Mouse (Mus musculus) CH12.LX (cell line): ENCODE results near the gene Trim24. TPM values are rescaled to one million over a fixed set of nuclear protein-coding genes. Genes with fewer than 3 reads are reported as not detected.

Experiments
- DNase-seq: peaks from one replicate; pipeline ENCODE4 v3.0.0-alpha.2; 2013; ENCODE audit errors: extremely low read depth
- H3K27ac ChIP-seq: 2 replicates; pipeline ENCODE4 v1.5.1; 2012; ENCODE audit warnings: low read depth, mild to moderate bottlenecking, control low read depth, moderate library complexity; ENCODE audit not compliant: insufficient read depth
- H3K27me3 ChIP-seq: replicated peaks from 2 replicates; pipeline ENCODE3; 2012; ENCODE audit warnings: inconsistent platforms
- H3K36me3 ChIP-seq, 2 experiments: replicated peaks in 1 of 2; 2 replicates each; pipeline versions ENCODE3 to v1.6.1; 2012; ENCODE audit warnings: inconsistent platforms in 1 of 2, low read length in 1 of 2, mild to moderate bottlenecking in 1 of 2, mixed read lengths in 1 of 2, moderate library complexity in 1 of 2; ENCODE audit not compliant: control insufficient read depth in 1 of 2, insufficient read depth in 1 of 2
- H3K4me1 ChIP-seq, 2 experiments: 2 replicates each; pipeline ENCODE4 v1.6.1; 2012; ENCODE audit warnings: inconsistent platforms in 1 of 2, moderate library complexity in 1 of 2; ENCODE audit not compliant: insufficient read depth in 2 of 2, control insufficient read depth in 1 of 2
- H3K4me2 ChIP-seq: 2 replicates; pipeline ENCODE4 v1.6.1; 2012; ENCODE audit warnings: low read depth, mild to moderate bottlenecking, control low read depth; ENCODE audit not compliant: poor library complexity, insufficient read depth, severe bottlenecking
- H3K4me3 ChIP-seq, 3 experiments: fragments of 150-350 bp in 1 of 3; sonication (generic) in 1 of 3; replicated peaks in 1 of 3; 2 replicates each; pipeline versions ENCODE3 to v1.5.1; 2011 to 2012; ENCODE audit warnings: low read depth in 2 of 3, low read length in 2 of 3, mild to moderate bottlenecking in 2 of 3, moderate library complexity in 2 of 3, control low read depth in 1 of 3, improper control_type of control experiment in 1 of 3, inconsistent platforms in 1 of 3, mixed read lengths in 1 of 3; ENCODE audit not compliant: poor library complexity in 1 of 3
- H3K79me2 ChIP-seq: replicated peaks from 2 replicates; pipeline ENCODE4 v1.6.1; 2012; ENCODE audit warnings: mild to moderate bottlenecking, moderate library complexity; ENCODE audit not compliant: control insufficient read depth, poor library complexity, insufficient read depth, severe bottlenecking; ENCODE audit errors: extremely low read depth
- H3K9ac ChIP-seq: 2 replicates; pipeline ENCODE4 v1.6.1; 2012; ENCODE audit warnings: low read depth, mild to moderate bottlenecking, control low read depth, moderate library complexity; ENCODE audit not compliant: insufficient read depth
- H3K9me3 ChIP-seq: replicated peaks from 2 replicates; pipeline ENCODE3; 2012; ENCODE audit warnings: low read length, inconsistent platforms, mixed read lengths
- BHLHE40 ChIP-seq: IDR thresholded peaks from 2 replicates; pipeline ENCODE4 v1.6.1; 2011; ENCODE audit warnings: mild to moderate bottlenecking, low read depth, low read length, improper control_type of control experiment
- CHD1 ChIP-seq: IDR thresholded peaks from 2 replicates; pipeline ENCODE4 v1.6.1; 2012; ENCODE audit warnings: low read depth, low read length, improper control_type of control experiment, inconsistent platforms
- CHD2 ChIP-seq: IDR thresholded peaks from 2 replicates; pipeline ENCODE4 v1.6.1; 2011; ENCODE audit warnings: low read length, improper control_type of control experiment
- CTCF ChIP-seq, 2 experiments: IDR thresholded peaks in 1 of 2; conservative IDR thresholded peaks in 1 of 2; 2 replicates each; pipeline ENCODE4 v1.5.1; 2011 to 2012; ENCODE audit warnings: low read depth in 2 of 2, low read length in 2 of 2, improper control_type of control experiment in 1 of 2, inconsistent platforms in 1 of 2, mild to moderate bottlenecking in 1 of 2, moderate library complexity in 1 of 2
- E2F4 ChIP-seq: IDR thresholded peaks from 2 replicates; pipeline ENCODE4 v1.6.1; 2011; ENCODE audit warnings: low read depth, low read length, improper control_type of control experiment; ENCODE audit not compliant: insufficient replicate concordance
- ELF1 ChIP-seq: IDR thresholded peaks from 2 replicates; pipeline ENCODE4 v1.6.1; 2014; ENCODE audit warnings: low read depth, mild to moderate bottlenecking, inconsistent platforms, low read length, improper control_type of control experiment
- EP300 ChIP-seq: IDR thresholded peaks from 2 replicates; pipeline ENCODE4 v1.6.1; 2011; ENCODE audit warnings: low read length, improper control_type of control experiment
- GABPA ChIP-seq: IDR thresholded peaks from 2 replicates; pipeline ENCODE4 v1.6.1; 2012; ENCODE audit warnings: low read depth, low read length, improper control_type of control experiment, inconsistent platforms; ENCODE audit not compliant: insufficient replicate concordance
- HCFC1 ChIP-seq: IDR thresholded peaks from 2 replicates; pipeline ENCODE4 v1.6.1; 2012; ENCODE audit warnings: low read depth, mild to moderate bottlenecking, inconsistent platforms, low read length, improper control_type of control experiment
- IRF4 ChIP-seq: IDR thresholded peaks from 2 replicates; pipeline ENCODE4 v1.6.1; 2014; ENCODE audit warnings: low read depth, mild to moderate bottlenecking, inconsistent platforms, low read length, improper control_type of control experiment
- JUN ChIP-seq: IDR thresholded peaks from 2 replicates; pipeline ENCODE4 v1.6.1; 2011; ENCODE audit warnings: low read depth, mild to moderate bottlenecking, low read length, improper control_type of control experiment, moderate library complexity; ENCODE audit not compliant: insufficient read depth
- JUND ChIP-seq: conservative IDR thresholded peaks from 2 replicates; pipeline ENCODE4 v1.6.1; 2011; ENCODE audit warnings: low read depth, low read length, improper control_type of control experiment
- KAT2A ChIP-seq: IDR thresholded peaks from 2 replicates; pipeline ENCODE4 v1.6.1; 2012; ENCODE audit warnings: low read length, improper control_type of control experiment, inconsistent platforms; ENCODE audit not compliant: insufficient replicate concordance
- MAFK ChIP-seq: IDR thresholded peaks from 2 replicates; pipeline ENCODE4 v1.6.1; 2011; ENCODE audit warnings: low read length, improper control_type of control experiment; ENCODE audit not compliant: insufficient replicate concordance
- MAX ChIP-seq: IDR thresholded peaks from 2 replicates; pipeline ENCODE4 v1.6.1; 2011; ENCODE audit warnings: low read length, improper control_type of control experiment
- MAZ ChIP-seq: IDR thresholded peaks from 2 replicates; pipeline ENCODE4 v1.6.1; 2012; ENCODE audit warnings: low read depth, mild to moderate bottlenecking, inconsistent platforms, low read length, improper control_type of control experiment, moderate library complexity
- MEF2A ChIP-seq: IDR thresholded peaks from 2 replicates; pipeline ENCODE4 v1.6.1; 2014; ENCODE audit warnings: low read depth, mild to moderate bottlenecking, inconsistent platforms, low read length, improper control_type of control experiment, borderline replicate concordance
- MYC ChIP-seq: IDR thresholded peaks from 2 replicates; pipeline ENCODE4 v1.6.1; 2011; ENCODE audit warnings: low read depth, mild to moderate bottlenecking, improper control_type of control experiment, low read length
- NELFE ChIP-seq: IDR thresholded peaks from 2 replicates; pipeline ENCODE4 v1.6.1; 2011; ENCODE audit warnings: low read depth, low read length, improper control_type of control experiment
- NRF1 ChIP-seq: IDR thresholded peaks from 2 replicates; pipeline ENCODE4 v1.6.1; 2014; ENCODE audit warnings: low read depth, mild to moderate bottlenecking, inconsistent platforms, low read length, improper control_type of control experiment, moderate library complexity
- PAX5 ChIP-seq: IDR thresholded peaks from 2 replicates; pipeline ENCODE4 v1.6.1; 2012; ENCODE audit warnings: low read length, inconsistent platforms, mixed read lengths
- POLR2A ChIP-seq: IDR thresholded peaks from 2 replicates; pipeline ENCODE4 v1.6.1; 2011; ENCODE audit warnings: low read depth, mild to moderate bottlenecking, improper control_type of control experiment, low read length
- POLR2AphosphoS2 ChIP-seq: IDR thresholded peaks from 2 replicates; pipeline ENCODE4 v1.6.1; 2011; ENCODE audit warnings: low read depth, low read length, improper control_type of control experiment
- RAD21 ChIP-seq: IDR thresholded peaks from 2 replicates; pipeline ENCODE4 v1.6.1; 2011; ENCODE audit warnings: low read depth, mild to moderate bottlenecking, low read length, improper control_type of control experiment, moderate library complexity
- RCOR1 ChIP-seq: conservative IDR thresholded peaks from 2 replicates; pipeline ENCODE4 v1.6.1; 2012; ENCODE audit warnings: low read depth, mild to moderate bottlenecking, inconsistent platforms, low read length, improper control_type of control experiment
- SIN3A ChIP-seq: IDR thresholded peaks from 2 replicates; pipeline ENCODE4 v1.6.1; 2012; ENCODE audit warnings: low read length, improper control_type of control experiment, inconsistent platforms
- SMC3 ChIP-seq: IDR thresholded peaks from 2 replicates; pipeline ENCODE4 v1.6.1; 2011; ENCODE audit warnings: low read depth, low read length, improper control_type of control experiment
- TCF12 ChIP-seq: IDR thresholded peaks from 2 replicates; pipeline ENCODE4 v1.6.1; 2014; ENCODE audit warnings: low read depth, mild to moderate bottlenecking, inconsistent platforms, low read length, improper control_type of control experiment
- UBTF ChIP-seq: IDR thresholded peaks from 2 replicates; pipeline ENCODE4 v1.6.1; 2012; ENCODE audit warnings: low read depth, mild to moderate bottlenecking, inconsistent platforms, low read length, improper control_type of control experiment, moderate library complexity
- USF1 ChIP-seq: IDR thresholded peaks from 2 replicates; pipeline ENCODE4 v1.6.1; 2014; ENCODE audit warnings: low read depth, mild to moderate bottlenecking, inconsistent platforms, low read length, improper control_type of control experiment
- USF2 ChIP-seq: conservative IDR thresholded peaks from 2 replicates; pipeline ENCODE4 v1.6.1; 2011; ENCODE audit warnings: low read depth, low read length, improper control_type of control experiment
- ZC3H11A ChIP-seq: IDR thresholded peaks from 2 replicates; pipeline ENCODE4 v1.6.1; 2012; ENCODE audit warnings: low read depth, mild to moderate bottlenecking, inconsistent platforms, low read length, improper control_type of control experiment
- ZKSCAN1 ChIP-seq: IDR thresholded peaks from 2 replicates; pipeline ENCODE4 v1.6.1; 2012; ENCODE audit warnings: low read depth, inconsistent platforms, low read length, improper control_type of control experiment, borderline replicate concordance
- ZMIZ1 ChIP-seq: IDR thresholded peaks from 2 replicates; pipeline ENCODE4 v1.6.1; 2012; ENCODE audit warnings: low read depth, mild to moderate bottlenecking, inconsistent platforms, low read length, improper control_type of control experiment
- ZNF384 ChIP-seq: IDR thresholded peaks from 2 replicates; pipeline ENCODE4 v1.6.1; 2012; ENCODE audit warnings: low read depth, low read length, improper control_type of control experiment, inconsistent platforms
- dilution Hi-C: fragments of 300-500 bp; cut with MboI; formaldehyde crosslinking; loops from 2 replicates; pipeline ENCODE4 v1.14.3; 2020; ENCODE audit warnings: low sequenced_read_pairs; ENCODE audit not compliant: extremely low pct_unique_long_range_greater_than_20kb, extremely low pct_ligation_motif_present
- in situ Hi-C: fragments of 300-500 bp; cut with MboI; formaldehyde crosslinking; loops from 3 replicates; pipeline ENCODE4 v1.14.3; 2019; ENCODE audit warnings: low sequenced_read_pairs, low pct_ligation_motif_present, low pct_unique_long_range_greater_than_20kb, mixed read lengths
- polyA plus RNA-seq: library from polyadenylated mRNA; unstranded; fragments of >175 nt; gene quantifications from 2 replicates; pipeline ENCODE4 v1.2.1, GENCODE M21; 2012; ENCODE audit warnings: low read depth; ENCODE audit not compliant: insufficient read length
- total RNA-seq, 2 experiments: library from RNA; depleted of rRNA; stranded (reverse); fragments of 300-350 nt in 1 of 2; fragments of >200 nt in 1 of 2; gene quantifications; 2 replicates each; pipeline ENCODE4 v1.2.3; 2012 to 2014

Trim24 gene
- total and polyA plus RNA-seq, 3 experiments, result 23.7 to 35.7 (median 31.7) TPM

DNA sequence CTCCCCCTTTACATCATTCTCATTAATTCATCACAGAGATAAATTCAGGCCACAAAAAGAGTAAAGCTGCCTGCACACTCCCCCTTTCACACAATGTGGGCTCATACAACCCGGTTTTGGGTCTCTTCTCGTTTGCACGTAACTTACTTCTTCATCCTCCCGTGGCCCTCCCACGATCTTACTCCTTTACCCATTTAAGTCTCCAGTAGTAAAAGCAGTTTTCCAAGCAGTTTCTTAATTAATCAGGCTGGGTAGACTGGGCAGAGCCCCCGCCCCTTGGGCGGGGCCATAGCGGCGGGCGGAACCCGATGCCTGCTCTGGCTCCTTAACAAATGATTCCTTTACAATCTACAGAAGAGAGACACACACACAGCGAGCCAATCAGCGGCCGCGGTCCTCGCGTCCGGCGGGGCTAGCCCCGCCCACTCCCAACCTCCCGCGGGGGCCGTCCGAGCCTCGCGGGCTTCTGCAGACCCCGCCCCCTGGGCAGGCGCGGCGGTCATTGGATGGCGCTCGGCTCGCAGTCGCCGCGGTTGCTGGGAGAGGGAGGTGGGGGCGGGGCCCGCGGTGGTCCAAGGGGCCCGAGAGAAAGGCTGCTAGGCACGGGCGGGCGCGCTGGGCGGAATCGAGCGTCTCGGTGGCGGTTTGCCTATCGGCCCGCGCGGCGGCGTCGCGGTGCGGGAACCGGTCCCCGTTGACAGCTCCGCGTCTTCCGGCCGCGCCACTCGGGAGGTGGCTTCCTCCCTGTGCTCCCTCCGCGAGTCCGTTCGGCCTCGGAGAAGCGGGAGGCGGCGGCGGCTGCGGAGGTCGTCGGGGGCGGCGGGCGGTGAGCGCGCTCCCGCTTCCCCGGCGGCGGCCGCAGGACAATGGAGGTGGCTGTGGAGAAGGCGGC is at the start of gene Trim24 (continued):
- no peak; the same call in 1 of the 2 replicates for TF ChIP-seq SMC3

DNA sequence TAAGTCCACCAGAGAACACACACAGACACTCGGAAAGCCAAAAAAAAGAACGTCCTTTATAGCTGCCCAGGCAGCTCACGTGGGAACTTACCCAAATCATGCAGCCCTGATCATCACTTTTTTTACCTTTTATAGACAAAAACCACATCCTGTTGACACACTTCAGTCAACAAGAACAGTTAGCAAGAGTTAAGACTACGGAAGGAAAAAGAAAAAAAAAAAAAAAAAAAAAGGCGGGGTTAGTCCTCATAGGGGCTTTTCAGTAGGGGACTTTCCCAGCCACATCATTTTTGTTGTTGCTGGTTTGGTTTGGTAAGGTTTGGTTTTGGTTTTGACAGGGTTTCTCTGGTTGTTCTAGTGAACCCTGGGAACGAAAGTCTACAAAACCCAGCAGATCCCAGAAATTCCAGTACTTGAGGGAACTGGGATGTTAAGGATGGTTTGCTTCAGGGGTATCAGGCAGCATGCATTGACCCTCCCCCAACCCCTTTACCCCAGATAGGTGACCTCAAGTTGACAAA is 49.0 kb upstream of the Trim24 start:
- dilution Hi-C loops, result no loop called here
- Histone ChIP-seq H3K9me3 (peaks cover 4% of the 10 kb centered on the region), H3K4me3 (peak overlapping the region; percentile 8 to 40 (median 25)), H3K4me1 (peaks cover 5 to 30% of the 10 kb centered on the region in 2 experiments), H3K9ac (peak overlapping the region; percentile 85), H3K36me3 (no peaks in the 10 kb centered on the region), H3K79me2 (0 out of 2 replicates have a peak, but pooled peaks cover 2% of the 10 kb centered on the region), H3K27me3 (no peaks in the 10 kb centered on the region), H3K27ac (peak overlapping the region; percentile 96), H3K4me2 (peak overlapping the region; percentile 82)
- DNase-seq, result peak; percentile 83
- in situ Hi-C loops, result no loop called here
- TF ChIP-seq KAT2A (0 out of 2 replicates have a peak, but pooled peaks have one; percentile 12), JUND (peak; percentile 69), SMC3 (peak; percentile 26), CHD2 (peak; percentile 61), USF1 (peak; percentile 49), EP300 (peak; percentile 86), POLR2AphosphoS2 (no peak), MYC (peak; percentile 68; the same call in 1 of the 2 replicates), MAZ (peak; percentile 80; the same call in 1 of the 2 replicates), E2F4 (peak; percentile 88; the same call in 1 of the 2 replicates), IRF4 (peak; percentile 66), PAX5 (no peak), ELF1 (peak; percentile 66; the same call in 1 of the 2 replicates), MAFK (peak; percentile 67; the same call in 1 of the 2 replicates), NRF1 (no peak), NELFE (peak; percentile 53; the same call in 1 of the 2 replicates), ZKSCAN1 (no peak), ZC3H11A (no peak), JUN (peak; percentile 65; the same call in 1 of the 2 replicates), POLR2A (peak; percentile 50; the same call in 1 of the 2 replicates), USF2 (peak; percentile 46; the same call in 1 of the 2 replicates), RAD21 (no peak; the same call in none of the 2 replicates), SIN3A (no peak), RCOR1 (peak; percentile 82), CHD1 (no peak), BHLHE40 (peak; percentile 97), MAX (peak; percentile 77; the same call in 1 of the 2 replicates), HCFC1 (peak; percentile 58), TCF12 (peak; percentile 63), GABPA (no peak), ZNF384 (peak; percentile 99), ZMIZ1 (no peak; the same call in 1 of the 2 replicates), UBTF (no peak), MEF2A (peak; percentile 66), CTCF (conservative IDR thresholded peaks at IDR 0.05 in 1 of 2, IDR thresholded peaks at IDR 0.05 in 1 of 2; ENCODE audit: low read depth in 2 of 2, low read length in 2 of 2) (no peak)
